Mouse (Mus musculus) lung, adult 10 weeks (tissue): ENCODE results near the gene Gatad1. TPM values are rescaled to one million over a fixed set of nuclear protein-coding genes. Genes with fewer than 3 reads are reported as not detected.

ENCODE experiments used
- polyA plus RNA-seq: library from polyadenylated mRNA; stranded (reverse); fragments of 350-450 nt; fragmentation: Illumina TruSeq; extraction: RNeasy Lipid Tissue Mini Kit (QIAGEN cat#74804); gene quantifications from one replicate; pipeline ENCODE4 v1.2.3, GENCODE M21; 2014; ENCODE audit warnings: low read depth, low replicate concordance; ENCODE audit not compliant: insufficient read depth

Gene Gatad1
- polyA plus RNA-seq = 58.6 TPM

DNA sequence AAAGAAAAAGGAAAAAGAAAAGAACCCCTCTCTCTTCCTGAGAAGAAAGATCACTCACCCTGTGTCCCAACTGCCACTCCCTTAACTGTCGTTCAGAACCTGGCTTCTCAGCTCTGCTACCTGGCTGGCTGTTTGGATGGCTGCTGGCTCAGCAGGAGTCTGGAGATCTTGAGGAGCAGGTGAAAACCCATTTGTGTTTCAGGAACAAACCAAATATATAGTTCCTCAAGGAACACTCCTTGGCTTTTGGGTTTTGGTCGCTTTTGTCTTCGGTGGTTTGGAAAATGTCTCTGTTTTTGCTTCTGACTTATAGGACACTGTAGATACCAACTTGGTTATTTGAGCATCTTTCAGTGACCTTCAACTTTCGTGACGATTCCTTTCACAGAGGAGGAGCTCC, at the start of gene Gatad1:
Gene Gatad1, minus strand, starts transcription at position 101 of the 400 bp plus-strand sequence.

GRCm38 (mm10) chr5:3650881-3651280, 6.1 kb downstream of the Gatad1 start, which contains the start of gene Tmbim7:
Gene Tmbim7, plus strand, starts transcription at chr5:3651181.

DNA sequence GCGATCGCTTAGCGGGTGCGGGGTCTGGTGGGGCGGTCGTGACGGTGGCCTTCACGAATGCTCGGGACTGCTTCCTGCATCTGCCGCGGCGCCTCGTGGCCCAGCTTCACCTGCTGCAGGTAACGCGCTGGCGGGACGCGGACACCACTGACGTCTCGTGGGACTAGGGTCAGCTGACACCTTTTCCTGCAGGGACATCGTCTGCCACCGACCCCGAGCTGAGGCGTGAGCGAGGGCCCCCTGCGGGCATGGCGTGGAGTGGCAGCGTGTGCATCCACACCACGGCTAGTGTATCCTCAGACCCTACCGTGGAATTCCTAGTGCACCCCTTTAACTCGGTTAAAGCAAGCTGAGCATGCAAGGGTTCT, 60.6 kb downstream of the Gatad1 start, which contains the start of gene Rbm48:
Gene Rbm48, minus strand, starts transcription at position 187 of the 368 bp plus-strand sequence.

DNA sequence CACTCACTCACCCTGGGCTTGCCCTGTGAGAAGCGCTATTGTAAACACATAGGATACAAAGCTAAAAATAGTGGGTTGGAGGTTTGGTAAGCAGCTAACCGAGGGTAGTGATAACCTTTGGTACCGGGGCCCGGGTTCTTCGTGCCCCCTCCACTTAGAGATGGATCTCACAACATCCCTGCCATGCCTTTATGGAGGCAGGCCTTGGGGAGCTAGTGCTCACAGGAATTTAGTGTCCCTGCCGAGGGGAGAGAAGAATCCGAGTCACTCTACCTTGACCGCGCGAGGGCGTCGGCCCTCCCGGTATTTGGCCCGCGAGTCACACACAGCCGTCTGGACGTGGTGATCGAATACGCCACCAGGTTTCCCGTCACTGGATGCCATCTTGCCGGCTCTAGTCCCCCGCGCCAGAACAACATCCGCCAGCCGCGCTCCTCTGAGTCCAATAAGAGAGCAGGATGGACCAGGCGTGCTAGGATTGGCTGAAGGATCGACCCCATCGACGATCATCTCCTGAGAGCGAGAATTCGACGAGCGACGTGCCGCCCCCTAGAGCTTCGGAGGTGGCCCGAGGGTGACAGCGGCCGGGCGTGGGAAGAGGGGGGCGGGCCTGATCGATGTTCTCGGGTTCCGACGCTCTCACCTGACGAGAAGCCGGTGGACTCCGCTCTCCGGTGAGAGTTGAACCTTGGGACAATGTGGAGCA, 61.1 kb downstream of the Gatad1 start, which contains the start of gene Pex1:
Gene Pex1, plus strand, starts transcription at position 374 of the 706 bp plus-strand sequence.

Other genes starting within 250 kb of the Gatad1 start
- gene Fam133b, start 113.4 kb downstream of the Gatad1 start, polyA plus RNA-seq = 14.5 TPM
- 0.38 TPM for gene 1700109H08Rik, start 85.6 kb downstream of the Gatad1 start, polyA plus RNA-seq
- 6.1 TPM for gene Pex1, start 61.1 kb downstream of the Gatad1 start, polyA plus RNA-seq
- gene Rbm48, start 60.6 kb downstream of the Gatad1 start, polyA plus RNA-seq = 5.1 TPM
- not detected for gene Tmbim7, start 6.0 kb downstream of the Gatad1 start, polyA plus RNA-seq
- gene Ankib1, start 145.7 kb upstream of the Gatad1 start, polyA plus RNA-seq = 7.2 TPM
- gene Krit1, start 146.0 kb upstream of the Gatad1 start, polyA plus RNA-seq = 13.6 TPM
- gene Lrrd1, start 188.0 kb upstream of the Gatad1 start, polyA plus RNA-seq = 0.08 TPM
- 4.6 TPM for gene Mterf1a, start 236.7 kb upstream of the Gatad1 start, polyA plus RNA-seq